Mouse (Mus musculus): ENCODE measurements around the gene Hif1an.

Gene Hif1an

DNA sequence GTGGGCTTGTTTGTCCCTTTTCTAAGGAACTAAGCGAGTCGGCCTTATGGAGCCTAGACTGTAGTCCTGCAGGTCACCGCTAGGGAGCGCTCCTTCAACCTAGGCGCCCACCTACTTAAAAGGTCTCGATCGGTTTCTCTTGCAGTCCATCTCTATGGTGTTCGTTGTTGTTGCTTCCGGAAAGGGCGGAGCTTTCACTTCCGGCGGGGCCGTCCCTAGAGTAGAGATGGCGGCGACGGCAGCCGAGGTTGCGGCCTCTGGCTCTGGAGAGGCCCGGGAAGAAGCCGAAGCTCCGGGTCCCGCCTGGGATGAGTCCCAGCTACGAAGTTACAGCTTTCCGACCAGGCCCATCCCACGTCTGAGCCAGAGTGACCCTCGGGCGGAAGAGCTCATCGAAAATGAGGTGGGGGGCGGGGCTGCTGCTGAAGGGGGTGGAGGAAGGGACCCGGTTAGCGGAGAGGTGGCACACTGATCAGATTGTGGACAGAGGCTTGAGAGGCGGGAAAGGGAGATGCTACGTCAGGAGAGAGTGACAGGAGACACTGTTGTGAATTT lies at the start of gene Hif1an:
Gene Hif1an (plus strand): TSS at position 199 of the 555 bp plus-strand sequence.
- DNase-seq, result peak; percentile 95

DNA sequence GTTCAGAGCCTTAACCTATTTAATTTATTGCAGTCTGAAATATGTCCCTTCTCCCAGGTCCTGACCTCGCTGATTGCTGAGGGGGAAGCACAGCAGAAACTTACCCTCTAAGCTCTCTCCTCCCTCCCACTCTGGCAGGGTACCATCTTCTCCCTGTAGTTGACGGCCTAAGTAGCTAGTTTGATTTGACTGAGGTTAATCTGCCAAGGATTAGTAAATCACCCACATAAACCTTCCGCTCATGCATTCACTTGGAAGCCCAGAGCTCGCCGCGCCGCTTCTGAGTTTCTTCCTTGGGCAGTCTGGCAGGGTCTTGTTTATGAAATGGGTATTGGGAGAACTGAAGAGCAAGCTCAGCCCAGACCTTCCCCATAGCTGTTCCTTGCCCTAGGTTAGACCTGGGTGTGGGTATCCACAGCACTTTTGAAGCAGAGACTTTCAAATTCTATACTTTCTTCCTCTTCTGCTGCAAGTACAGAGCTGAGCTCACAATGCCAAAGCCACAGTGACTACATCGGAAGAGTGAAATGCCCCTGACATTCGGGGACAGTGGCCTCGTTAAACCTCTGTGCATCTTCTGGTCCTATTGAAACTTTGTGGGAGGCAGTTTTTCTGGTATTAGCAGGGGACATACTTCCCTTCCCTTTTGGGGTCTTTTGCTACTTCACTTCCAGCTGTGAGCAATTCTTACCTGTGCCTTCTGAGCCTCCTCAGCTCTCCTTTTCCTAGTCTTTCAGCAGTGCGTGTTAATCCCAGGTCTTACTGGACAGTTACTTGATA lies 49.4 kb upstream of the Hif1an start:
- peak; percentile 58 for DNase-seq

DNA sequence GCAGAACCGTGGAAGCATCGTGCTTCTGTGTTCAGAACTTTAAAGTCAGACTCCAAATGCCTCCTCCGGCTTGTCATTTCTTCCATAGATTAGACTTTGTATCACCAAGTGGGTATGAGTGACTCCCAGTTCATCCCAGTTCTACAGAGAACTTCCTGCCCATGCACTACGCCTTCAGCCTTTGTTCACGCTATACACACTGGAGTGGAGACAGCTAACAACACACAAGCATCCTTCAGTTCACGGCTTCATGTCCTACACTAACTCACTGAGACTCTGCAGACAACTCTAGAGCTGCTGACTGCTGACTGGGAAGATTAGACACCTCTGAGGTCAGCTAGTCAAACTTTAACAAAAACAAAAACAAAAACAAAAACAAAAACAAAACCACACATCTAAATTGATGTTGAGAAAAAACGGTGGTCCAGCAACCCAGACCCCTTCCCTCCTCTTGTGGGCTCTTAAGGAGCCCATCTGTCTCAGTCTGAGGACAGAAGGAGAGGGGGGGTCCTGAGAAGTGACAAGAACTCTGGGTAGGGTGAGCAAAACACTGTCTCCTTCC lies 48.6 kb upstream of the Hif1an start:
- DNase-seq, result no peak

DNA sequence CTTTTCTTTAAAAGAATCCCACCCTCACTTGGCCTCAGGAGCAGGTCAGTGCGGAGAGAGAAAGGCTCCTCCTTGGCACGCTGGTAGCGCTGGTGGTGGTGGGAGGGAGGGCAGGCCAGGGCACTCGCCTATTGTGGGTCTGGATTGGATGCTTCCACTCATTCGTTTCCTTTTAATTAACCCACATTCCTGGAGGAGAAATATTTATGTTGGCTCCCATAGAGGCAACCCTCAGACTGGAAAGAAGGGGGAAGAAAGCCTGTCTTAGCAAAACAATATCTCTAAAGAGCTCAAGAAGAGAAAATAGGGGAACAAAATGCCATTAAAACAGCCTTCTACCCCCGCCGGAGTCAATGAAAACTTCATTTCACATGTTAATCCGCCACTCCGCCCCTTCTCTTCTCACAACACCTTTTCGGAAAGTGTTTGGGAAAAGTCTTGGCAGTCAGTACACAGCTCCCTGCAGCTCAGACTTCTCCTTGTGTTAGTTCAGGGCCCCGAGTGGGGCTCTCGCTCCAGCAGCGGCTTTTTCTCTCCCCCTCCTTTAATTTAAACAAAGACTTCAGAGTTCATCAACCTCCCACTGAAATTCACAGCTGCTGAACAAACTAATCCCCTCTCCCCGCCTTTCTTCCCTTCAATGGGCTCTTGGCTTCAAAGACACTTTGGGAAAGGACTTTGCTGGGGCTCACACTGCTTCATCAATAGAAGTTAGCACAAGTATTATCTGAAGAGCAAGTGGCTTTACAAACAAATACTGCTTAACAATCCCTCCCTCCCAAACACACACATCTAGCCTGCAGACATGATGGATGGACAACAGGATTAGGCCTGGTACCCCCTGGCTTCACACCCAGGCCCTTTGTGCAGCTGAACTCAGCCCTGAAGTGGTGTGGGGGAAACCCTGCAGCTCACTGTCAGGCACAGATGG lies 47.9 kb upstream of the Hif1an start:
- DNase-seq, result peak; percentile 40

DNA sequence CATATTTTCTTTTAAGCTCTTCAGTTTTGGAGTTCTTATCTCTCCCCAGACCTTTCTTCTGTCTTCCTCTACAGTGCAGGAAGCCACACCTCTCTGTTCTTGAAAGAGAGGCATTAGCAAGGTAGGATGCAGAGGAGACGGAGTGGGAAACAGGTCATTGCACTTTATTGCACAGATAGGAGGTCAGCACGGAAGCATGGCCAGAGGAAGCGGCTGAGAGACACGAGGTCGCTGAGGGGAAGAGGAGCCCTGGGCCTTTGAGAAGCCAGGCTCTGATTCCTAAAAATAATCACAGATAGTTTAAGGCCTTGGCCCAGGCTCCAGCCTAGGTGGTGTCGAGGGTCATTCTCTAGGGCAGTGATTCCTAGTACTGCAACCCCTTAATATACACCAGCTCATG lies 46.9 kb upstream of the Hif1an start:
- DNase-seq, result no peak

DNA sequence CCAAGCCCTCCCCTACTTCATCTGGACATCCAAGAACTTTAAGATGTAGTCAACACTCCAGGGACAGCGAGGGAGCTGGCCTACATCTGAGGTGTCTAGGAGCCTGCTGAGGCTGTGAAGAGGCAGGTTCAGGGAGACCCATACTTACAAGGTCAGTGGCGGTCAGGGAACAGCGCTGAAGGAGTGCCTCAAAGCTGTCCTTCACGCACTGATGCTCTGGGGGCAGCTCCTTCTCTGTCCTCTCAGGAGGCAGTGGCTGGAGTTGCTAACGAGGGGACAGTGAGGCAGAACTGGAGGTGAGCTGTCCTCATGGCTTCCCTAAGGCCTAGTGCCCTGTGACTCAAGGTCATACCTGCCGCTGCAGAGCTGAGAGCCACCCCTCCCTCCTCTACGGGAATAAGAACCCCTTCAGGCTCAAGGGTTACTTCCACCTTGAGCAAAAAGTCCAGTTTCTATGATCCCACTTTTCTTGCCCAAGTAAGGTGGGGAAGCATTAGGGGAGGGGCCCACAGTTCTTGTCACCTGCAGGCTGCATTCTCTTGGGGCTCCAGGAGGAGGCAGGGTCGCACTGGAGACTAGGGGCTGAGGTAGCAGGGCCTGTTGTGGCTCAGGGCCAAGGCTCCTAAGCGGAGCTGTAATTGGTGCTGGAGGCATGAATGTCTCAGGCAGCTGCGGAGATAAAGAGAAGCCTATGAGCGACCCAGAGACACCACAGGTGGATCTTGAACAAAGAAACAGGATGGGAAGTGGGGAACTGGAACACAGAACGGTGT lies 44.5 kb upstream of the Hif1an start:
- peak; percentile 56 for DNase-seq

DNA sequence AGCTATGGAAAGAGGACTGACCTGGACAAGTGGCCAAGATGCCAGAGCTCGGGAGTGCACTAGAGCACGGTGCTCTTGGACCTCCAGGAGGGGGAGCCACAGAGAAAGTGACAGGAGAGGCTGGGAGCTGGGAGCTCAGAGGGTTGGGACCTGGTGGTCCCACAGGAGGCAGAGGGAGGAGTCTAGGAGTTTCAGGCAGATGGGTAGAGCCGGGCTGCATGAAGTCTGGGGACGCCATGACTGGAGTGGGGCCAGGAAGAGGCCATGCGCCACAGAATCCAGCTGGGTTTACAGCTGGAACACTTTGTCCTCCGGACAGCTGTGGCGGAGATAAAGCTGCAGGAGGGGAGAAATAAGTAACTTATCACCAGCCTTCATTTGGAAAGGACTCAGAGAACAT lies 43.5 kb upstream of the Hif1an start:
- peak; percentile 78 for DNase-seq

DNA sequence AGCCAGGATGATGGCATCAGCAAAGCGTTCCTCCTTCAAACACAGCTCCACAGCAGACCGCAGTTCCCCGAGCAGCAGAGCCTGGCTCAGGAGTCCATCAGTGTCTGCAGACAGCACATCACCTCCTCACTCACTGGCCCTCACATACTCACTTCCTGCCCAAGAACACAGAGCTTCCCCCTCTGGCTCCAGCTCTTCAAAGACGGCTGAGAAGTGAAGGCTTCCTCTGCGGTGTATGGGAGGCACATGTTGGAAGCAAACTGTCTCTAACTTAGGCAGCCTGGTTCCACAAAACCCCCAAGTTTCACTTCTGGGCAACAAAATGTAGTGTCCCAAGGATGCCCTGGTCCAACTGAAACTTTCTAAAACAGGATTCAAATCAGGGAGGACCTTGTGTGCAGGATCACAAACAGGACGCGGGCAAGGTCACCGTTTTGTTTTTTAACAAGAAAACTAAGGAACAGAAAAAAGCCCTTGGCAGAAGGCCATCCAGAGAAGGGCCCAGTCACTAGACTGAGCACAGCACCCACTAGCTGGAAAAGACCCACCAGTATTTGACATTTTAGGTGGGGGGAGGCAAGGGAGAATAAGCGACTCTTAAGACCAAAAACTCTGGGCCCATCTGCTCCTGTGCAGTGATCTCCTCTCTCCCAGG lies 37.0 kb upstream of the Hif1an start:
- DNase-seq, result no peak

DNA sequence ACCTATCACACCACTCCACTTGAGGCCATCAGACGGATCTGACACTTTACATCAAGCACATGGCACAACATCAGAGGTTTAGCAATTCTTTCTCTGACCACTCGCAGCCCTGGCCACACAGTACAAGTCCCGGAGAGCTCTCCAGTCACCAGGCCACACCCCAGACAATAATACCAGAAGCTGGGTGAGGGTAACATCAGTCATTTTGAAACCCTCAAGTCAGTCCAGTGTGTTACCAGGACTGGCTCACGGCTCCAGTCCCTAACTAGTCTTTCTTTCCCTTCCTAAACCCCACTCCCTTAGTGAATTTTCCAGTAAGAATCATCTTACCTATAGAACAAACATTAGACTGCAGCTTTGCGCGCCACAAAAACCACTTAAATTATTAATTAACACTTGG lies 32.6 kb upstream of the Hif1an start:
- no peak for DNase-seq

DNA sequence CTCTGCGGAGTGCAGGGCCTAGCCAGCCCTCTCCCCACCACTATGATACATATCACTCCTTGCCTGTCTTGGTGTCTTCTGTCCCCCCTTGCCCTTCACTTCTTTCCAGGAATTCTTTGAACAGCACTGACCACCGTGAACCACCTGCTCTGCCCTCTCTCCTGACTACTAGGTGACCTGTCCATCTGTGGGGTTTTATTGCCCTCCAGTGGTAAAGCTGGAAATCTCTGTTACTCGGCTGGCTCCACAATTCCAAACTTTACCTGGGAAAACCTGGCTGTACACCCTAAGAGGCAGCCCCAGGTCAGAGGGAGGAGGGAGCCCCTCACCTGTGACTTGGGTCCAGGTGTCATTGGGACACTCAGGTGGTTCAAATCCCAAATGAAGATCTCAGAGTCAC lies 27.3 kb upstream of the Hif1an start:
- DNase-seq, result peak; percentile 38

DNA sequence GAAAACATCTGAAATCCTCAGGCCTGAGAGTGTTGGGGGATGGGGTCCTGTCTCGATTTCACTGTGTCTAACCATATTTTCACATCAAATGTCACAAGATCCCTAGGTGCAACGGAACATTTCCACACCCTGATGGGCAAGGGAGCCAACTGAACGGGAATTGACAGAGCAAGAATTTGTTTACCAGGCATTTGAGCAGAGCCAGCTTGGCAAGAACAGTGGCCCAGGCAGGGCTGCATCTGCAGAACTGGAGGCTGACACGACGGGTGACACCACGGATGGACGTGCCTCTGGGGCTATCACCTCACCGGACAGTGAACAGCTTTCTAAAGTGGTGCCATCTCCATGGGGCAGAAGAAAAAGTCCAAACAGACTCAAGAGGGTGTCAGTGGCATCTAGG lies 25.2 kb upstream of the Hif1an start:
- DNase-seq, result no peak

DNA sequence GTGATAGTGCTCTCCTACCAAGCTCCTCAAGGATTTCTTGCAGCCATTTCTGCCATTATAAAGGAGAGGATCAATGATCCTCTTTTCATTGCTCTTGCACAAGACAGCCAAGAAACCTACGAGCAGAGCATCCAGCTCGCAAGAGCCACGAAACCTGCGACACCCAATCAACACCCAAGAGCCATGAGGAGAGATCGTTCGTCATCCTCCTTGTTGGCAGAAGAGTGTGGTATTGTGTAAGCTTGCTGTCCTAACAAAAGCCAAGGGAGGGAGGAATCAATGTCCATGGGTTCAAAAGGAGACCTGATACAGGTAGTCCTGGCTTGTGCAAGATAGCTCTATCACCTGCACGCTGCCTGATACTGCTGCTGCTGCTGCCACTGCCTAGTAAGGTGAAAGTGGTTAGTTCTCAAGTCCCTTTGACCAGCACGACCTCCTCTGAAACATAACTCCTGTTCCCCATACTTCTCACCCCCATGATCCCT lies 19.9 kb upstream of the Hif1an start:
- DNase-seq, result no peak

DNA sequence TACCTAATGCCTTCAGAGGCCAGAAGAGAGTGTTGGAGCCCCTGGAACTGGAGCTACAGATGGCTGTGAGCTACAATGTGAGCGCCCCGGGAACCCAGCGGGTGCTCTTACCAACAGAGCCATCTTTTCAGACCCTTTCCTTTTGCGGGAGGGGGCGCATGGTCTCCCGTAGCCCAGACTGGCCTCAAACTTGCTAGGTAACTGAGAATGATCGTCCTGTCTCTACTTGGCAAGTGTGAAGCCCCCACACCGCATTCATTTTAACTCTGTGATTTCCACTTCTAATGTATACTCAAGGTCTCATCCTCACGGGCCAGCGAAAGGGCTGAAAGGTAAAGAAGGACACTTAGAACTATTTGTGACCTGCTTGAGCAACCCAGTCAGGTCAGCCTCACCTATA lies 18.3 kb upstream of the Hif1an start:
- DNase-seq, result no peak

DNA sequence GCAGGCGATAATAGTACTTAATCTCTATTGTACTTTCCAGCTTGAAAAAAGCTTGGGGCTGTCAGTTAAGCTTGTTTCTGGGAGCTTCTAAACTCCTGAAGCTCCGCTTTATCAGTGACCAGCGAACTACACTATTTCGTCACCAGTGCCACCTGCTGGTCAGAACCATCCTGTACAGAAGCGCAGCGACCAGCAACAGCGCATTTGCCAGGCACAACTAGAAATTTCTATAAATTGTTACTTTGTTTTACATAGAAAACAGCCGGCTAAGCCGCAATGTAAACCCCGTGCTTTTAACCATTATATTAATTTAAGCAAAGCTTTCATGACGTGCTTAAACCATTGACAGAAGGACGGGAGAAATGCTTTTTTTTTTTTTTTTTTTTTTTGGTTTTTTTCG lies 17.9 kb upstream of the Hif1an start:
- peak; percentile 87 for DNase-seq

DNA sequence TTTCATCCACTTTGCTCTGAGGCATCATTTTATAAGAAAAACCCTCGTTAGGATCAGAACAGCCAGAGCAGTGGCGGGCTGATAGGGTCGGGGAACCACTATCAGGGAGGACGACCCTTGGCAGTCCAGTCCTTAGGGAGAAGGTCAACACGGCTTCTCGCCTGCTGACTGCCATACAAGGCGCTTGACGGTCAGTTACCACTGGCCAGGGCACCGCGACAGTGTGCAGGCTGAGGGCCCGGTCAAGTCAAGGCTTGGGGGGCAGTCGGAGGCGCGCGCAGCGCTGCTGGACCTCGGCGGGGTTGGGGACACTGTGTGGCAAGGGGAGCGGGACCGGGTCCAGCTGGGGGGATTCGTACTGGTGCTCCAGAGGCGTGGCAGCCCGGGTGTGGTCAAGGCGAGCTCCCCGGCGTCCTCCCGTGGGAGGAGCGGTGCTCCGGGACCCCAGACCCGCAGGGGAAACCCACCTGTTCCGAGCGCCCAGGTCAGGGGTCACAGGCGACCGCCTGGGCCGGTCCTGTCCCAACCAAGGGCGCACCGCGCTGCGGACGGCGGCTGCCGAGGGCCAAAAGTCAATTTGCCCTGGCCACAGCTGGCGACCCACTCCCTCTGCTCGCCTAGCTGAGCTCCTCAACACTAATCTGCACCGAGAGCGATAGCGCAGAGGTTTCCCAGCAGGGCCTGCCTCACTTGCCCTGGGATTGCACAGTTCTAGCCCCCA lies 17.2 kb upstream of the Hif1an start, which contains the start of gene Sec31b:
Gene Sec31b (minus strand): TSS at position 544 of the 721 bp plus-strand sequence.
- peak; percentile 75 for DNase-seq

DNA sequence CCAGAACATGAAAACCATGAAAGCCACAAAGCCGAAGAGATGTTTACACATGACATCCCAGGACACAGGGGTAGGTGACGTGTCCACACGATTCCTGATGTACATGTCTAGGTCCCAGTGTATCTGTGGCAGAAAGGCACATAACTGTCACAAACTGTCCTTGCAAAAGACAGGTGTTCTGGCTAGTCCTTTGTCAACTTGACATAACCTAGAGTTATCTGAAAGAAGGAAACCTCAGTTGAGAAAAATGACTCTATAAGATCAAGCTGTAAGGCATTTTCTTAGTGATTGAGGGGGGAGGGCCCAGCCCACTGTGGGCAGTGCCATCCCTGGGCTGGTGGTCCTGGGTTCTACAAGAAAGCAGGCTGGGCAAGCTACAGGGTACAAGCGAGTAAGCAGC lies 9.9 kb upstream of the Hif1an start, which contains the start of gene Gm20538:
Gene Gm20538 (minus strand): TSS at position 101 of the 400 bp plus-strand sequence.
- DNase-seq, result no peak

DNA sequence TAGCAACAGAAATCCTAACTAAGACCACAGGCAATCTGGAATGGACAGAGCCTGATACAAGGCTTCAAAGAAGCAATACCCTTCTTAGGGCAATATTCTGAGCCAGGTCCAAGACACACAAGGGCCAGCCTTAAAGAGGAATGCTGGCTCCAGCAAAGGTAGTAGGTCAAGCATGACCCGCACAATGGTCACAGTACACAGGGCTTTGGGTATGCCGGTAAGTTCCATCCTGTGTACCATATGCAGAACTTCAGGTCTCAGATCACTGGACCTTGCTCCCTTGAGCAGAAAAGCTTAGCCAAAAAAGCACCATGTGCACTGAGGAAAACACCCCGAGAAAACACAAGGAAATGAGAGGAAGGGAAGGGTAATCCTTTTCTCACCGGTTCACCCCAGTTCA lies 9.4 kb upstream of the Hif1an start:
- DNase-seq, result peak; percentile 26

DNA sequence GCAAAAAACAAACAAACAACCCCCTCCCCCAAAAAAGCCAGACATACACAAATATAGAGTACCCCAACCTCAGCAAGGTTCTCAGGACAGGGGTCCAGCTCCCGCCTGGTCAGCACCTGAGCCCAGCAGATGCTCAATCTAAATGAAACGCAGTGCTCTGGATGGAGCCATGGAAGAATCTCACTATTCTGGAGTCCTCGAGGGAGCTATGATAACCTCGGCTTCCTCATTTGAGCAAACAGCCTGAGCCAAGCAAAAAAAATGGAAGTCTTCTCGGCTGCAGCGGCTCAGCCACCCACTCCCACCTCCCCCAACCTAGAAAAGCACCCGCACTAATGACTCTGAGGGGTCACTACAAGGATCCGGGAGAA lies 8.2 kb upstream of the Hif1an start:
- DNase-seq, result no peak

DNA sequence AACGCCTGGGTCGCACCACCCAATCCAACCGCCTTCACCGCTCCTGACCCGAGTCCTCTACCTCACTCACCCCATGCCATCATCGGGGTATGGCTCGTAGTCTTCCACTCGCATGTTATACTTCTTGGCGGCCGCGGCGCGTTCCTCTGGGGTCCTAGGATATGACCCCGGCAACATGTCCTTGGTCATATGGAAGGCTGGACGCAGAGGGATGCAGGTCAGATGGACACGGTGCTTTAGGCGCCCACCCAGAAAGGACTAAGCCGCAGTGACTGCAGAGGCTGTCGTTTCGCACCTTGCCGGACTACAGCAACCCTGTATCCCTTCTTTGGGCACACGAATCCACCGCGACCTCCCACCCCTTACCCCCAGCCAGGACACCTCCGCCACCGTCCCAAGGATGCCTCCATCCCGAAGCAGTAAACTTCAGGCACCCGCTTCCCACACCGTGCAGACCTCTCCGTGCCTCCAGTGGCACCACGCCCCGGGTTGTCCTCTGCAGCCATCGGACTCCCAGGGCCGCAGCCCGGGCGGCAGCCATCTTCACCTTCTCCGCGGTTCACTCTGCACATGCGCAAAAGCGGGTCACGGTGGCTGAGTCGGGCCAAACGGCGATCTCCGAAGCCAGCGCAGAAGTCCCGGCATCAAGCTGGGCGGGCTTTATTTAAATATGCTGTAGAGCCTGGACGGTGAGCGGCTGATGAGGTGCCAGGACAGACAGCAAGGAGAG lies 7.6 kb upstream of the Hif1an start, which contains the start of gene Ndufb8:
Gene Ndufb8 (minus strand): TSS at position 580 of the 730 bp plus-strand sequence.
- DNase-seq, result peak; percentile 98

DNA sequence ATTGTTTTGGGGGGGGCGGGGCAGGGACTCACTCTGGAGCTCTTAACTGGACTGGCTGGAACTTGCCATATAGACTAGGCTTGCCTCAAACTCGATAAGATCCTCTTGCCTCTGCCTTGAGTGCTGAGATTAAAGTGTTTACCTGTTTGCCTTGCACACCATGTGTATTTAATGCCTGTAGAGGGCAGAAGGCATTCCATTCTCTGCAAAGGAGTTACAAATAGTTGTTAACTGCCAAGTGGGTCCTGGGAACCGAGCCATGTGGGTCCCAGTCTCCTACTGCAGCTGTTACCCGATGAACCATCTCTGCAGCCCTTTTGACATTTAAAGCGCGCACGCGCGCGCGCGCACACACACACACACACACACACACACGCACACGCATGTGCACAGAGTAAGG lies 1.4 kb downstream of the Hif1an start:
- DNase-seq, result no peak
